Mouse (Mus musculus): ENCODE measurements around the gene Prkce. TPM values are rescaled to one million over a fixed set of nuclear protein-coding genes. Genes with fewer than 3 reads are reported as not detected.

The Prkce gene
- total RNA-seq, 1 experiment: 1.7 TPM

- no peak overlapping the region for H3K27ac ChIP-seq (ENCODE audit: insufficient read depth, low read depth, low read length, poor library complexity, severe bottlenecking)
- in situ Hi-C loops (cut with MboI; ENCODE audit: low sequenced_read_pairs in 2 of 2, unreplicated experiment in 2 of 2): loop anchor here in 1 of 2 experiments (25.0 kb wide), 1 partner anchor 750 kb away; no protein-coding TSS in a partner anchor
- no peaks in the 10 kb centered on the region for H3K36me3 ChIP-seq (ENCODE audit: control insufficient read depth, insufficient read depth, low read length, poor library complexity, severe bottlenecking)
- no peak overlapping the region for H3K9ac ChIP-seq (ENCODE audit: insufficient read depth, low read depth, low read length, poor library complexity, severe bottlenecking)
- no peaks in the 10 kb centered on the region for H3K9me3 ChIP-seq (ENCODE audit: control insufficient read depth, insufficient read depth, low read depth, low read length)
- DNase-seq (ENCODE audit: low read depth, low spot score): no peak
- no peaks in the 10 kb centered on the region for H3K4me1 ChIP-seq (ENCODE audit: control insufficient read depth in 2 of 2, insufficient read depth in 2 of 2, low read length in 2 of 2, poor library complexity in 1 of 2)
- H3K4me3 ChIP-seq (ENCODE audit: insufficient read depth in 1 of 2, low read depth in 1 of 2, low read length in 2 of 2, poor library complexity in 1 of 2, severe bottlenecking in 1 of 2): no peak overlapping the region
- TF ChIP-seq MAFK (IDR thresholded peaks at IDR 0.05; ENCODE audit: insufficient read depth, low read depth, low read length) (no peak), ZNF384 (IDR thresholded peaks at IDR 0.05; ENCODE audit: low read depth, low read length) (no peak), CHD2 (IDR thresholded peaks at IDR 0.05; ENCODE audit: low read depth, low read length) (no peak), HCFC1 (IDR thresholded peaks at IDR 0.05; ENCODE audit: borderline replicate concordance, insufficient read depth, low read length) (no peak), ZC3H11A (IDR thresholded peaks at IDR 0.05; ENCODE audit: borderline replicate concordance, low read depth, low read length) (no peak)
These were observed 319.9 kb downstream of the Prkce start for GRCm38 (mm10) chr17:86487450-86487849.

- Histone ChIP-seq H3K27ac (ENCODE audit: insufficient read depth, low read depth, low read length, poor library complexity, severe bottlenecking) (no peak overlapping the region), H3K36me3 (ENCODE audit: control insufficient read depth, insufficient read depth, low read length, poor library complexity, severe bottlenecking) (no peaks in the 10 kb centered on the region), H3K9me3 (ENCODE audit: control insufficient read depth, insufficient read depth, low read depth, low read length) (no peaks in the 10 kb centered on the region), H3K4me3 (ENCODE audit: insufficient read depth in 1 of 2, low read depth in 1 of 2, low read length in 2 of 2, poor library complexity in 1 of 2, severe bottlenecking in 1 of 2) (no peak overlapping the region), H3K4me1 (ENCODE audit: control insufficient read depth in 2 of 2, insufficient read depth in 2 of 2, low read length in 2 of 2, poor library complexity in 1 of 2) (no peaks in the 10 kb centered on the region), H3K9ac (ENCODE audit: insufficient read depth, low read depth, low read length, poor library complexity, severe bottlenecking) (no peak overlapping the region)
- in situ Hi-C loops (cut with MboI; ENCODE audit: low sequenced_read_pairs in 2 of 2, unreplicated experiment in 2 of 2): loop anchor here (10.0 to 25.0 kb wide), 2 partner anchors 415 to 747 kb away; no protein-coding TSS in a partner anchor
- no peak for DNase-seq (ENCODE audit: low read depth, low spot score)
- TF ChIP-seq ZC3H11A (IDR thresholded peaks at IDR 0.05; ENCODE audit: borderline replicate concordance, low read depth, low read length) (no peak), CHD2 (IDR thresholded peaks at IDR 0.05; ENCODE audit: low read depth, low read length) (no peak), HCFC1 (IDR thresholded peaks at IDR 0.05; ENCODE audit: borderline replicate concordance, insufficient read depth, low read length) (no peak), MAFK (IDR thresholded peaks at IDR 0.05; ENCODE audit: insufficient read depth, low read depth, low read length) (no peak), ZNF384 (IDR thresholded peaks at IDR 0.05; ENCODE audit: low read depth, low read length) (no peak)
These were observed 322.2 kb downstream of the Prkce start for GRCm38 (mm10) chr17:86489827-86490226.

- DNase-seq (ENCODE audit: low read depth, low spot score): no peak
- H3K9ac ChIP-seq (ENCODE audit: insufficient read depth, low read depth, low read length, poor library complexity, severe bottlenecking): no peak overlapping the region
- H3K9me3 ChIP-seq (ENCODE audit: control insufficient read depth, insufficient read depth, low read depth, low read length): no peaks in the 10 kb centered on the region
- H3K27ac ChIP-seq (ENCODE audit: insufficient read depth, low read depth, low read length, poor library complexity, severe bottlenecking): no peak overlapping the region
- H3K4me1 ChIP-seq (ENCODE audit: control insufficient read depth in 2 of 2, insufficient read depth in 2 of 2, low read length in 2 of 2, poor library complexity in 1 of 2): no peaks in the 10 kb centered on the region
- in situ Hi-C loops (cut with MboI; ENCODE audit: low sequenced_read_pairs in 2 of 2, unreplicated experiment in 2 of 2): loop anchor here (10.0 to 25.0 kb wide), 2 partner anchors 412 to 745 kb away; no protein-coding TSS in a partner anchor
- H3K36me3 ChIP-seq (ENCODE audit: control insufficient read depth, insufficient read depth, low read length, poor library complexity, severe bottlenecking): no peaks in the 10 kb centered on the region
- TF ChIP-seq HCFC1 (IDR thresholded peaks at IDR 0.05; ENCODE audit: borderline replicate concordance, insufficient read depth, low read length) (no peak), ZNF384 (IDR thresholded peaks at IDR 0.05; ENCODE audit: low read depth, low read length) (no peak), MAFK (IDR thresholded peaks at IDR 0.05; ENCODE audit: insufficient read depth, low read depth, low read length) (no peak), CHD2 (IDR thresholded peaks at IDR 0.05; ENCODE audit: low read depth, low read length) (no peak), ZC3H11A (IDR thresholded peaks at IDR 0.05; ENCODE audit: borderline replicate concordance, low read depth, low read length) (no peak)
- H3K4me3 ChIP-seq (ENCODE audit: insufficient read depth in 1 of 2, low read depth in 1 of 2, low read length in 2 of 2, poor library complexity in 1 of 2, severe bottlenecking in 1 of 2): no peak overlapping the region
These were observed 324.8 kb downstream of the Prkce start for GRCm38 (mm10) chr17:86492376-86492775.

- no peaks in the 10 kb centered on the region for H3K4me1 ChIP-seq (ENCODE audit: control insufficient read depth in 2 of 2, insufficient read depth in 2 of 2, low read length in 2 of 2, poor library complexity in 1 of 2)
- in situ Hi-C loops (cut with MboI; ENCODE audit: low sequenced_read_pairs in 2 of 2, unreplicated experiment in 2 of 2): loop anchor here (10.0 to 25.0 kb wide), 2 partner anchors 411 to 743 kb away; no protein-coding TSS in a partner anchor
- H3K4me3 ChIP-seq (ENCODE audit: insufficient read depth in 1 of 2, low read depth in 1 of 2, low read length in 2 of 2, poor library complexity in 1 of 2, severe bottlenecking in 1 of 2): no peak overlapping the region
- TF ChIP-seq ZNF384 (IDR thresholded peaks at IDR 0.05; ENCODE audit: low read depth, low read length) (no peak), MAFK (IDR thresholded peaks at IDR 0.05; ENCODE audit: insufficient read depth, low read depth, low read length) (no peak), HCFC1 (IDR thresholded peaks at IDR 0.05; ENCODE audit: borderline replicate concordance, insufficient read depth, low read length) (no peak), ZC3H11A (IDR thresholded peaks at IDR 0.05; ENCODE audit: borderline replicate concordance, low read depth, low read length) (no peak), CHD2 (IDR thresholded peaks at IDR 0.05; ENCODE audit: low read depth, low read length) (no peak)
- H3K9me3 ChIP-seq (ENCODE audit: control insufficient read depth, insufficient read depth, low read depth, low read length): no peaks in the 10 kb centered on the region
- DNase-seq (ENCODE audit: low read depth, low spot score): no peak
- H3K27ac ChIP-seq (ENCODE audit: insufficient read depth, low read depth, low read length, poor library complexity, severe bottlenecking): no peak overlapping the region
- no peak overlapping the region for H3K9ac ChIP-seq (ENCODE audit: insufficient read depth, low read depth, low read length, poor library complexity, severe bottlenecking)
- H3K36me3 ChIP-seq (ENCODE audit: control insufficient read depth, insufficient read depth, low read length, poor library complexity, severe bottlenecking): no peaks in the 10 kb centered on the region
These were observed 326.4 kb downstream of the Prkce start for GRCm38 (mm10) chr17:86493891-86494420.
